Mouse (Mus musculus) heart, embryonic 16.5 days (tissue): ENCODE results near the gene Elmo1. TPM values are rescaled to one million over a fixed set of nuclear protein-coding genes. Genes with fewer than 3 reads are reported as not detected.

Experiments
- ATAC-seq: fragments of 200-750 bp; cut with Nextera tagmentation; replicated peaks from 2 replicates; pipeline ENCODE4 v1.8.0; 2017; ENCODE audit warnings: moderate number of reproducible peaks; ENCODE audit not compliant: insufficient read depth, low FRiP score; ENCODE audit errors: extremely low read depth
- H3K27ac ChIP-seq: fragments of 300-500 bp; sonication (generic); 2 replicates; pipeline ENCODE4 v1.5.1; 2014; ENCODE audit warnings: mild to moderate bottlenecking, low read length, control low read depth, moderate library complexity
- H3K27me3 ChIP-seq: fragments of 300-500 bp; sonication (generic); 2 replicates; pipeline ENCODE4 v1.6.1; 2014; ENCODE audit warnings: low read length, mixed read lengths; ENCODE audit not compliant: control insufficient read depth, insufficient read depth
- H3K36me3 ChIP-seq: fragments of 300-500 bp; sonication (generic); 2 replicates; pipeline ENCODE4 v1.6.1; 2014; ENCODE audit not compliant: control insufficient read depth, insufficient read depth
- H3K4me1 ChIP-seq: fragments of 300-500 bp; sonication (generic); 2 replicates; pipeline ENCODE4 v1.6.1; 2014; ENCODE audit warnings: low read length, mixed read lengths; ENCODE audit not compliant: control insufficient read depth, insufficient read depth
- H3K4me2 ChIP-seq: fragments of 300-500 bp; sonication (generic); 2 replicates; pipeline ENCODE4 v1.6.1; 2014; ENCODE audit warnings: low read depth, mild to moderate bottlenecking, control low read depth, low read length
- H3K4me3 ChIP-seq: fragments of 300-500 bp; sonication (generic); 2 replicates; pipeline ENCODE4 v1.5.1; 2014; ENCODE audit warnings: mild to moderate bottlenecking, control low read depth, low read length
- H3K9ac ChIP-seq: fragments of 300-500 bp; sonication (generic); 2 replicates; pipeline ENCODE4 v1.6.1; 2014; ENCODE audit warnings: low read length, control low read depth
- H3K9me3 ChIP-seq: fragments of 300-500 bp; sonication (generic); replicated peaks from 2 replicates; pipeline ENCODE4 v1.6.1; 2016; ENCODE audit warnings: low read length; ENCODE audit not compliant: control insufficient read depth
- WGBS: fragments of 180-500 bp; shearing (Covaris S2); extraction: QIAGEN DNeasy Blood & Tissue Kit; methylation state at CpG from one replicate; pipeline ENCODE4 v1.1.7; 2014; 5-methylcytosine and 5-hydroxymethylcytosine counted together
- polyA plus RNA-seq: library from polyadenylated mRNA; unstranded; fragments of >200 nt; fragmentation: Nextera tagmentation; extraction: Ambion mirVana; gene quantifications from 2 replicates; pipeline ENCODE4 v1.2.1, GENCODE M21; 2015

Gene Elmo1
- polyA plus RNA-seq, 1 experiment from 2014 or later: 17.7 TPM

DNA sequence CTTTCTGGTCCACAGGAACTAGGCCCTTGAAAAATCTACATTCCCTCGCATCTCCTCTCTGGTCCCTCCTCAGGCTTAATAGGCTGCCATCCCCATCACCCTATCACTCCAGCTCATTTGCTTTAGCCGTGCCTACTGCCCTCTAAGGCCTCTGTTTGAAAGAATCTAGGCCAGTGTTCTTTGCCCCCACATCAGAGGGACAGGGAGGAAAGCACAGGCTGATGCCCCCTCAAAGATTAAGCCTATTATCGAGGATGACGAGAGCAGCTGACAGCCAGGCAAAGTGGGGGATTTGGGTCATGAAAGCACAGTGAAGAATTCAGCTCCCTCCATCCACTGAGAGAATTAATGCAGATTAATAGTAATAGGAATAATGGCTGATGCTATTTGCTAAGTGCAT, 495.5 kb downstream of the Elmo1 start:
- 66% methylated on average over 4 of the region's 4 CpGs for WGBS
- Histone ChIP-seq H3K9ac (no peak overlapping the region), H3K4me1 (no peaks in the 10 kb centered on the region), H3K4me2 (no peak overlapping the region), H3K4me3 (no peak overlapping the region), H3K27ac (no peak overlapping the region), H3K36me3 (no peaks in the 10 kb centered on the region), H3K9me3 (no peaks in the 10 kb centered on the region), H3K27me3 (no peaks in the 10 kb centered on the region)
- no peak for ATAC-seq

DNA sequence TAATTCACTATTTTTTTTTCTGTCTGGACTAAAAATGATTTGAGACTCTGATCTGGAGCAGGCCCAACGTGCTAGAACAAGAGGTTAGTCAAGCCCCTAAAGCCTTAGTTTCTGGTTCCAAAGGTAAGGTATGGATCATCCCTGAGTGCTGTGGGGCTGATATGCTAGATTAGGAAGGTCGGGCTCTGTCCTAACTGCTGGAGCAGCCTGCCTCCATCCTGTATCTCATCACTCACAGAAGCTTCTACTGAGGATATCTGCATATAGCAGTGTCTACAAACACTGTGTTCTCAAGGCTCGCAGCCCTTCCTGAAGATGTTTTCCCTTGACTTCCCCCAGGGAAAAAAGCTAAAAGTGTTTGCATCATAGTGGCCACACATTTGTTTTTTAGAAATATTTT, 496.1 kb downstream of the Elmo1 start:
- no peak overlapping the region for H3K27ac ChIP-seq
- H3K9ac ChIP-seq: no peak overlapping the region
- no peak overlapping the region for H3K4me3 ChIP-seq
- no peaks in the 10 kb centered on the region for H3K9me3 ChIP-seq
- 68% methylated on average over 3 of the region's 3 CpGs for WGBS
- no peak overlapping the region for H3K4me2 ChIP-seq
- H3K36me3 ChIP-seq: no peaks in the 10 kb centered on the region
- H3K4me1 ChIP-seq: no peaks in the 10 kb centered on the region
- no peak for ATAC-seq
- H3K27me3 ChIP-seq: no peaks in the 10 kb centered on the region

DNA sequence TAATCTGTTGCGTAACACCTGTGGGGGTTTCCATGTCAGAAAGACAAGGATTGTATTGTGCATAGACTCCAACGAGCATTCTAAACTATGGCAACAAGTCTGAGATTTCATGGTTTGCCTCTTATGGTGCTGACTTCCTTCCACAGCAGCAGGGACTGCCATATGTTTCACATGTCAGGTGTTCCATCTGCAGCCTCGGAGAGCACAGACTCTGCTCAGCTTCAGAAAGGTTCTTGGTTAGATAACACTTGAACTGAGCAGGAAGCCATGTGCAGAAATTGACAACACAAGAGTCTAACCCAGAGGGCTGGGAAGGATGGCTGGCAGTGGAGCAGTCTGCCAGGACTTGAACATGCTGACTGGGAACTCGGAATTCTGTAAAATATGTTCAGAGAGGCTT, 500.6 kb downstream of the Elmo1 start:
- H3K4me1 ChIP-seq: no peaks in the 10 kb centered on the region
- 66% methylated on average over 4 of the region's 4 CpGs for WGBS
- H3K27ac ChIP-seq: no peak overlapping the region
- no peak overlapping the region for H3K9ac ChIP-seq
- H3K27me3 ChIP-seq: no peaks in the 10 kb centered on the region
- no peaks in the 10 kb centered on the region for H3K9me3 ChIP-seq
- H3K4me2 ChIP-seq: no peak overlapping the region
- no peak overlapping the region for H3K4me3 ChIP-seq
- no peak for ATAC-seq
- no peaks in the 10 kb centered on the region for H3K36me3 ChIP-seq

DNA sequence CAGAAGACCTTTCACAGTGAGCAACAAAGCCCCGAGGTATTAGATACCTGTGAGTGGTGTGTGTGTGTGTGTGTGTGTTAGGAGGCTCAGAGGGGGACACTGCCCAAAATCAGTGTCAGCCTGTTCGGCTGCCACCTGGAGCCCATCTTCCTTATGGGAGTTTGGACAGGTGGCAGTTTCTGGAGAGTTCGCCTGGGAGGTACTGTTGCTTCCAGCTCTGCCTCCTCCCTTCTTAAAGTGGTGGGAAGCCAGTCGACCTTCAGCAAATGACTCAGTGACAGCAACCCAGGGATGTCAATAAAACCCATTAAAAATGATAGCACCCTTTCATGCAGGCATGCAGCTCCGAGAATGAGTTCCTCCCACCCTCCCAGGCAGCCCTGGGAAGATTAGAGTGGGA, 506.9 kb downstream of the Elmo1 start:
- H3K4me2 ChIP-seq: no peak overlapping the region
- no peak overlapping the region for H3K4me3 ChIP-seq
- ATAC-seq: no peak
- H3K9ac ChIP-seq: no peak overlapping the region
- no peaks in the 10 kb centered on the region for H3K27me3 ChIP-seq
- WGBS: 56% methylated on average over 5 of the region's 5 CpGs
- no peak overlapping the region for H3K27ac ChIP-seq
- no peaks in the 10 kb centered on the region for H3K9me3 ChIP-seq
- peaks cover 22% of the 10 kb centered on the region for H3K4me1 ChIP-seq
- no peaks in the 10 kb centered on the region for H3K36me3 ChIP-seq

GRCm38 (mm10) chr13:20598618-20599017, 508.2 kb downstream of the Elmo1 start:
- Histone ChIP-seq H3K36me3 (no peaks in the 10 kb centered on the region), H3K4me2 (no peak overlapping the region), H3K4me3 (no peak overlapping the region), H3K9ac (no peak overlapping the region), H3K27me3 (no peaks in the 10 kb centered on the region), H3K9me3 (no peaks in the 10 kb centered on the region), H3K4me1 (peaks cover 22% of the 10 kb centered on the region), H3K27ac (peak overlapping the region; percentile 43)
- no peak for ATAC-seq
- 56% methylated on average over 3 of the region's 3 CpGs for WGBS

GRCm38 (mm10) chr13:20600246-20600645, 509.9 kb downstream of the Elmo1 start:
- no peak overlapping the region for H3K27ac ChIP-seq
- no peaks in the 10 kb centered on the region for H3K27me3 ChIP-seq
- no peak overlapping the region for H3K4me2 ChIP-seq
- peaks cover 22% of the 10 kb centered on the region for H3K4me1 ChIP-seq
- 65% methylated on average over 6 of the region's 6 CpGs for WGBS
- ATAC-seq: no peak
- H3K4me3 ChIP-seq: no peak overlapping the region
- no peak overlapping the region for H3K9ac ChIP-seq
- no peaks in the 10 kb centered on the region for H3K9me3 ChIP-seq
- no peaks in the 10 kb centered on the region for H3K36me3 ChIP-seq

DNA sequence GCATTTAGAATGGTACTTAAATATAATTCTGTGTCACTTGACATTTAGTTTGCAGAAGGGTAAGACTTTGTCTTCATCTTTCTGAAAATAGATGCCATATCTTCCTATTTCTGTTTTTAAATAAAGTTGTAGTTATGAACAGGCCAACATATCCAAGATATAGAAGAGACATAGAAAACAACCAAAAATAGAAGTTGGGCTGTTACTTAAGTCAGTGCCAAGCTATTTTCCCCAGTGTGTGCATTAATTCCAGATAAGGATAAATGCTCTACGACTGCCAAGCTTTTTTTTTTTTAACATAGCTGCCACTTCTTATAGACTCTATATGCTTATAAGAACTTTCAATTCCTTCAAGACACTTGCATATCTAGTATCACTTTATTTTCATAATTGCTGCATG, 511.0 kb downstream of the Elmo1 start:
- no peak overlapping the region for H3K27ac ChIP-seq
- H3K4me1 ChIP-seq: peaks cover 22% of the 10 kb centered on the region
- H3K4me2 ChIP-seq: no peak overlapping the region
- ATAC-seq: no peak
- no peak overlapping the region for H3K4me3 ChIP-seq
- H3K9me3 ChIP-seq: no peaks in the 10 kb centered on the region
- 27% methylated on average over 1 of the region's 1 CpGs for WGBS
- no peak overlapping the region for H3K9ac ChIP-seq
- H3K36me3 ChIP-seq: peaks cover 3% of the 10 kb centered on the region; the same call in 1 of the 2 replicates
- H3K27me3 ChIP-seq: no peaks in the 10 kb centered on the region

DNA sequence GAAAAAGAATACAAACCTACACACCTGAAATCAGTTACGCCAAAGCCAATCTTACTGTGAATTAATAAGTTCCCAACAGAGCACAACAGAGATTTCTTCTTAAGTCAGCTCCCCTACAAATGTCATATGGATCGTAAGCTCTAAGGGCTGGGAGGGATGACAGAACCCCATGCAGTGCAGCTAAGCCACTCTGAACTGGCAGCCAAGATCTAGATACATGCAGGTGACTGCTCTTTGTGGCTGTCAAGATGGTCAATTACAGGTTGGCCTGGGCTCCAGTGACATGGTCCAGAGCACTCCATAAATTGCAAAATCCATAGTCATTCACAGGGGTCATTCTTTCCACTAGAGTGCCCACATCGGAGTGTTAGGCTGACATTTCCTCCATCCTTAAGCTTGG, 516.5 kb downstream of the Elmo1 start:
- Histone ChIP-seq H3K4me1 (peaks cover 2% of the 10 kb centered on the region), H3K36me3 (peaks cover 3% of the 10 kb centered on the region; the same call in 1 of the 2 replicates), H3K27me3 (no peaks in the 10 kb centered on the region), H3K9ac (no peak overlapping the region), H3K4me2 (no peak overlapping the region), H3K4me3 (no peak overlapping the region), H3K9me3 (no peaks in the 10 kb centered on the region), H3K27ac (no peak overlapping the region)
- no peak for ATAC-seq
- 82% methylated on average over 3 of the region's 3 CpGs for WGBS

- H3K27ac ChIP-seq: no peak overlapping the region
- H3K4me1 ChIP-seq: no peaks in the 10 kb centered on the region; the same call in 1 of the 2 replicates
- peaks cover 3% of the 10 kb centered on the region; the same call in 1 of the 2 replicates for H3K36me3 ChIP-seq
- H3K9me3 ChIP-seq: no peaks in the 10 kb centered on the region
- 49% methylated on average over 3 of the region's 3 CpGs for WGBS
- H3K4me3 ChIP-seq: no peak overlapping the region
- no peak overlapping the region for H3K9ac ChIP-seq
- no peak for ATAC-seq
- no peak overlapping the region for H3K4me2 ChIP-seq
- no peaks in the 10 kb centered on the region for H3K27me3 ChIP-seq
These were observed 518.8 kb downstream of the Elmo1 start for GRCm38 (mm10) chr13:20609003-20609688.
